Mouse (Mus musculus) Muller cell, postnatal 12 days (primary cell): Measurements from ENCODE around the gene Otud7a.
A peak's percentile ranks its signal among the peaks of the same experiment; 100 is the strongest.
"Not testable (repeated sequence)": the region's sequence is repeated elsewhere in the genome, so short reads cannot be mapped to it uniquely, and the experiment has no call there.

Experiments
- DNase-seq: peaks from one replicate; pipeline ENCODE4 v3.0.0-alpha.2; 2015; ENCODE audit errors: inconsistent ontology term

Otud7a gene

GRCm38 (mm10) chr7:63558918-63559317, 114.4 kb downstream of the Otud7a start:
- no peak for DNase-seq

- no peak for DNase-seq
Observed at GRCm38 (mm10) chr7:63559679-63560078, 115.1 kb downstream of the Otud7a start.

GRCm38 (mm10) chr7:63583310-63583709, 138.8 kb downstream of the Otud7a start:
- no peak for DNase-seq

GRCm38 (mm10) chr7:63586184-63586870, 141.8 kb downstream of the Otud7a start:
- no peak for DNase-seq

GRCm38 (mm10) chr7:63590305-63590704, 145.8 kb downstream of the Otud7a start:
- no peak for DNase-seq

- no peak for DNase-seq
Observed at GRCm38 (mm10) chr7:63591322-63591721, 146.8 kb downstream of the Otud7a start.

GRCm38 (mm10) chr7:63592061-63592460, 147.5 kb downstream of the Otud7a start:
- DNase-seq: no peak

- peak; percentile 66 for DNase-seq
Observed at GRCm38 (mm10) chr7:63604827-63605226, 160.3 kb downstream of the Otud7a start.

- peak; percentile 41 for DNase-seq
Observed at GRCm38 (mm10) chr7:63617018-63617417, 172.5 kb downstream of the Otud7a start.

GRCm38 (mm10) chr7:63620776-63621340, 176.3 kb downstream of the Otud7a start:
- DNase-seq: no peak

GRCm38 (mm10) chr7:63637651-63638050, 193.1 kb downstream of the Otud7a start:
- no peak for DNase-seq

GRCm38 (mm10) chr7:63644002-63644401, 199.5 kb downstream of the Otud7a start:
- no peak for DNase-seq

GRCm38 (mm10) chr7:63647136-63647535, 202.6 kb downstream of the Otud7a start:
- no peak for DNase-seq

- DNase-seq: peak; percentile 89
Observed at GRCm38 (mm10) chr7:63660261-63660660, 215.7 kb downstream of the Otud7a start.

- peak; percentile 28 for DNase-seq
Observed at GRCm38 (mm10) chr7:63662757-63663156, 218.2 kb downstream of the Otud7a start.

- DNase-seq: peak; percentile 63
Observed at GRCm38 (mm10) chr7:63665496-63665895, 220.9 kb downstream of the Otud7a start.

- no peak for DNase-seq
Observed at GRCm38 (mm10) chr7:63667986-63668741, 223.6 kb downstream of the Otud7a start.

GRCm38 (mm10) chr7:63668951-63669350, 224.4 kb downstream of the Otud7a start:
- no peak for DNase-seq

GRCm38 (mm10) chr7:63670911-63671310, 226.4 kb downstream of the Otud7a start:
- not testable (repeated sequence) for DNase-seq

GRCm38 (mm10) chr7:63671904-63672303, 227.4 kb downstream of the Otud7a start:
- peak; percentile 64 for DNase-seq

GRCm38 (mm10) chr7:63676631-63677030, 232.1 kb downstream of the Otud7a start:
- no peak for DNase-seq

- DNase-seq: no peak
Observed at GRCm38 (mm10) chr7:63677149-63677548, 232.6 kb downstream of the Otud7a start.

GRCm38 (mm10) chr7:63687056-63687455, 242.5 kb downstream of the Otud7a start:
- no peak for DNase-seq
